Mouse (Mus musculus) urinary bladder, postnatal 25 days (tissue): Measurements from ENCODE around the gene Ankrd40.

ENCODE experiments used
- DNase-seq: peaks from one replicate; pipeline ENCODE4 v3.0.0; 2022; ENCODE audit warnings: low spot score

Ankrd40 gene

DNA sequence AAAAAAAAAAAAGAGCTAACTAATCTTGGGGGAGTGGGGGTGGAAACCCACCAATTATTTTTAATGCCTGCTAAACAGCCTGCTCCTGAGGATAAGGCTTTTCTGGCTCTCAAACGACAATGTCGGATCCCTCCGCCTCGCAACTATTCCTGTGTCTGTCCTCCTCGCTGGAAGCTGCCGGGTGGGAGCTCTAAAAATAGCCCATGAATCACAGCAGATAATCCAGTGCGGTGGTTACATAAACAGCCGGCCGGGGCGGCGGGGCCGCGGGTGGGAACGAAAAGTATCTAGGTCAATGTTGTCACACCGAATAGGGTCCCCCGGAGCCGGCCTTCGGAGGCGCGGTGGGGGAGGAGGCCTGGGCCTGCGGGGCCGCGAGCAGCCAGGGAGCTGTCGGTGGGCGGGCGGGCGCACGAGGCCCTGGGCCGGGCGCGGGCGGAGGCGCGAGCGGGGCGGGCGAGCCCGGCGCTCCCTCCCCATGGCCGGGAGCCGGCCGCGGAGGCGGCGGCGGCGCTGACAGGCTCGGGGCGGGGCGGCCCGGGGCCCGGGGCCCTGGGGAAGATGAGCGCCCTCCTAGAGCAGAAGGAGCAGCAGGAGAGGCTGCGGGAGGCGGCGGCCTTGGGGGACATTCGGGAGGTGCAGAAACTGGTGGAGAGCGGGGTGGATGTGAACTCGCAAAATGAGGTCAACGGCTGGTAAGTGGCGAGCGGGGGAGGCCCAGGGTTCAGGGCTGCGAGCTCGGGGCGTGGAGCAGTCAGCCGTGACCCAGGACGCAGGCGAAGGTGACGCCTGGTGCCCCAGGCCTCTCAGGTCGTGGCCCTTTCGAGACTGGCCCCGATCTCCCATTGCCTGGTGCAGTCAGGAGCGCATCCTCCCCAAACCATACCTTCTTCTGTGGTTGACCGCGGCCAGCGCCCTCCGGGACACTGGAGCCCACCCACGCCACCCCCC is at the start of gene Ankrd40:
TSS of gene Ankrd40 (plus strand) at position 309 of the 951 bp plus-strand sequence.
- peak; percentile 87 for DNase-seq

DNA sequence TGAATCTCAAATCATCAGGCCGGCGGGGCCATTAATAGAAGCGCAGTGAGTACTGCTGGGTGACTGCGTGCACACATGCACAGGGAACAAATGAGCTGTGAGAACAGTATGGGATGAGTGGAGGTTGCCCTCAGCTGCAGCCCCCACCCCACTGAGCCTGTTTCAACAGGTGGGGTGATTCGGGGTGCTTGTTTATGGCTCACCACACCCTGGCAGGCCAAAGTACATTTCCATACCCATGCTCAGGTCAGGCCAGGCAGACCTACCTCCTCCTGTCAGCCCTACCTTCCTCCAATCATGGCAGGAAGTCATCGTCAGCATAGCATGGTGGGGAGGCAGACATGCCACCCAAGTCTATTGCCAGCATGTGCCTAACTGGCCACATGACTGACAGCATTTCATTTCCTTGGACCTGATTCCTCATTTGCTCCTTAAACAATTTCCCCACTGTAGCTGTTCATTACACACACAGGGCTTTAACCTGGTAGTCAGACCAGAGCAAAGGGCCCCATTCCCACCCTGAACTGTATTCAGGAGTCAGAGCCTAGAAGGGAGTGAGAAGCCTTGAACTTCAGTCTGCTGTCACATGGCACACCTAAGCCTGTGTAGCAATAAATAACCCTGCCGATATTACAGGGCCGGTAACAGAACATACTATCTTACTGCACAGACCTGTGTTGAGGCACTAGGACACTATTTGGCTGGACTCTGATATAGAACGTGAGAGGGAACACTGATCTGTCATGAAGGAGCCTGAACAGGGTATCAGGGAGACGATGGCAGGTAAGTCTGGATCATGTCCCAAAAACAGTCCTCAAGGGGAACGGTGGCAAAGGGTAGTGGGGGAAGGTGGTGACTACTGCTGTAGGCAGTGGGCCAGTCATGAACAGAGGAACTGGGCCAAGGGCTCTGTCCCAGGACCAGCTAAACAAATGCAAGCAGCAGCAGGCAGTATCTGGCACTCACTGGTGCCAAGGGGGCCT is 46.3 kb upstream of the Ankrd40 start, which contains the start of gene Gm21885:
TSS of gene Gm21885 (plus strand) at position 675 of the 983 bp plus-strand sequence.
- DNase-seq = no peak

DNA sequence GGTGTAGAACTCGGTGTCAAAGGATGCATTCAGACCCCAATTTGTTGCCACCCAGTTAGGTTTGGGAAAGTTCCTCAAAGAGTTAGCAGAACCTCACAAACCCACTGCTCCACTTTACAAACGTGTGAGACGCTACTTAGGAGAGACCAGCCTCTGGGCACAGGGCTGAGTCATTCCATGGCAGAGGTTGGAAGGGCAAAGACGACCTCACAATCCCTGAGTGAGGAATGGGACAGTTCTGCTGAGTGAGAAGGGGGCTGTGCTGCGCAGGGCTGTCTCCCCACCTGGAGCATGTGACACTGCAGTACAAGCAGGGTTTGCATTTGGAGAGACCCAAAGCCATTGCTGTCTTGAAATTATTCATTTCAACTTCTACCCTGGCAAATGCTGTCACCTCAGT is 45.5 kb upstream of the Ankrd40 start:
- DNase-seq = no peak

DNA sequence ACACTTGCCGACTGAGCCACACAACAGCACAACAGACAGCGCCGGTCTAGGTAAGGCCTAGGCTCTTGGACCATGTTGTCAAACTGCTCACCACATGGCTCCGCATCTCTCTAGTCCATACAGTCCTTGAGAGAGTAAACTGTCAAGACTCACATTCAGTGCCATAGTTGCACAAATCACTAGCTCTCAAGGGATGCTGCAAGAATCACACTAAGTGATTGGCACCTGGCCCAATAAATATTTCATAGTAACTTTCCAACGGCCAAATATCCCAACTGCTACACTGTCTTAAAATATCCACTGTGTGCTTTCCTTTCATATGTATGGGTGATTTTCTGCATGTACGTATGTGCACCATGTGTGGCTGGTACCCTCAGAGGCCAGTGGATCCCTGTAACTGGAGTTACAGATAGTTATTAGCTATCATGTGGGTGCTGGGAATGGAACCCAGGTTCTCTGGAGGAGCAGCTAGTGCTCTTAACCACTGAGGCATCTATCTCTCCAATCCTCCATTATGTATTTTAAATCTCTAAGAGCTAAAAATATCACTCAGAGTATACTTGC is 44.2 kb upstream of the Ankrd40 start:
- DNase-seq = no peak

DNA sequence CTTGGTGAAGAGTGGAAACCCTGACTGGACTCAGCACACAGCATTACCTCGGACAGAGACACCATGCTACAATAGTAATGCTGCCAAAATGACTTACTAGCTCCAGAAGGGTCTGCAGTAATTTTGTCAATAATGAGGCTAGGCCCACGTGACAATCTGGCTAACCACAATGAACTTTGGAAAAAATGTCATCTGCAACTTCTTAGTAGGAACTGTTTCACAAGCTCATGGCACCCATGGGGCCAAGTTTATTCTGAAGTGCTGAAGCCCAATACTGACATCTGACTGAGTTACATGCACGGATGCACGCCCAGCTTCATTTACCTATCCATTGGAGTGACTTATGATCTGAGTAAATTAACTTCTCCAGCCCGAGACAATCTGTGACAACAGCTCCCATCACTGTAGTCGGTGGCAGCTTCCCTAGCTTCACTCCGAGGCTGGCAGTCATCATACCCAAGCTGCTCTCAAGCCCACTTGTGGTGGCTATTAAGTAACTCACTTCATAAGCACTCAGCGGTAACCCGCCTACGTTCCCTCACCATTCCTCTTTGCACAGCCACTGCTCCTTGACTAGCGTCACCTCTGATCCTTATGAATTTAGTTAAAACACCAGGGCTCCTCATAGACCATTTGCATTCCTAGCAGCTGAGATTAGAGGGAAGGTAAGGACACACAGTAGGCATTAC is 41.8 kb upstream of the Ankrd40 start:
- DNase-seq = no peak

DNA sequence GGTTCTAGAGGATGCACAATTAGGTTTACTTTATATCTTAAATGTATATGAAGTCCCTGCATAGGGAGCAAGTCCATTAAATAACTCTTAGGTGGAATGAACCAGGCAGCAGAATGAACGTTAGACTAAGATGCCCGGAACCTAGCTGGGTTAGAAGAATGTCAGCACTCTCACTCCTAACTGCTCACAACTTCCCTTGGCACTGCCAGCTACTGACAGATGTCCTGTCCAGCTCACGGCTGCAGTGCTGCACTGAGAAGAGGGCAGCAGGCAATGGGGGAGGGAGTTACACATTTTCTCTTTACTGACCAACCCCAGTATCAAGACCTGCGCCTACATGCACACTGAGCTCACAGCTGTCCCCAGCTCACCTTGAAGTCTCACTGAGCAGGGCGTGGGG is 40.7 kb upstream of the Ankrd40 start:
- DNase-seq = no peak

DNA sequence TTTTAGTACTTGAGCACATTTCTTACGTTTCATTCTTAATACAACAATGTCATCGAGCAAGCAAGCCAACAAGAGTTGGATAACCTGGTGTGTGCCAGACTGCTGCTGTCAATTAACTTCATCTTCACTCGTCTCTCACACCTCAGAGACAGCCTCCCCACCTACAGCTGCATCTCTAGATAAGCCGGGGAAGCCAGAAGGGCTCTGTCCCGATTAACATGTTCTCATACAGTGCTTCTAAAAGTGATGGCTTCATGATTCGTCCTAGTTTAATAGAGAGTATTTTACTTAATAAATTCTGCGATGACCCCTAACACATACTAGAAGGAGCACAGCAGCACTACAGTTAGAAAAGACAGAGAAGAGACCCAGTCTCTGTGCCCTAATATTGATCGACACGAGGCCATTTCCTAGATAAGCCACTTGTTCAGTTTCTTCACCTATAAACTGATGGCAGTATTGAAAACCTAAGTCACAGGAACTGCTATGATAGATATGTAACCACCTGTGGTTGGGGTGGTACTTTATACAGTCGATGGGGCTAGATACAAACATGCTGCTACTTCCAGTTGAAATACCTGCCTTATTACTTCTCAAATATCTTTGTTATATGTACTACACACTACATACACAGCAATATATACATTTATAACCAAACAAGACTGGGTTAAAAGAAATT is 37.6 kb upstream of the Ankrd40 start:
- no peak for DNase-seq

DNA sequence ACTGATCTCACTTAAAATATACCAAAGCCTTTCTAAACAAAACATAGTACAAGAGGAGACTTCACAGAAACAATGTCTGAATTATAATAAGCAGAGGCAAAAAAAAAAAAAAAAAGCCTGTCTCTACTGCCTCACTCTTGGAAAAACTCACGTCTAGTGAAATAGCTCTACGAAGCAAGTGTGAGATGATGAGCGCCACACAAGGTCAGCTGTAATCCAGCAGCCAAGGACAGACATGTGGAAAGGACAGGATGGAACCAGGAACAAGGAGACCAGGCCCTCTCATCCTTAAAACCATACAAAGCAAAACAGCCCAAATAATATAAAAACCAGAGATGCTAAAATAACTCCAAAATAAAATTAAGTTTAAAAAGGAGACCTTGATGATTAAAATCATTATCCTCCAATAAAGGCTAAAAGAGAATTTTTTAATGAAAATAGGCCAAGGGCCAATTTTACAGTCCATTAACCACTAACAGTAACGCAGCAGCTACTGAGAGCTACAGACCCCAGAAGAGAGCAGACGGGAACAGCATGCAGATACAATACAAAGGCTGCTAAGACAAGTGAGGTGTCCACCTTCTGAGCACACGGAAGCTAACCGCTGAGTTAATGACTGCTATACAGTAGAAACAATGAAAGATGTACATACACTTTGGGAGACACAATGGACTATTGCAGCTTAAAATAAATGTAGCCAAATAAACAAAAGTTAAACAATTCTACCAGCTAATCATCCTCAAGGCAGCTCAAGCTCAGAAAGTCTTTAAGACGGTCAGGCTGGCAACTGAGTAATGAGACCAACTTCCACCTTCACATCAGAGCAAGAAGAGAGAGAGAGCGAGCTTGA is 32.6 kb upstream of the Ankrd40 start:
- no peak for DNase-seq

DNA sequence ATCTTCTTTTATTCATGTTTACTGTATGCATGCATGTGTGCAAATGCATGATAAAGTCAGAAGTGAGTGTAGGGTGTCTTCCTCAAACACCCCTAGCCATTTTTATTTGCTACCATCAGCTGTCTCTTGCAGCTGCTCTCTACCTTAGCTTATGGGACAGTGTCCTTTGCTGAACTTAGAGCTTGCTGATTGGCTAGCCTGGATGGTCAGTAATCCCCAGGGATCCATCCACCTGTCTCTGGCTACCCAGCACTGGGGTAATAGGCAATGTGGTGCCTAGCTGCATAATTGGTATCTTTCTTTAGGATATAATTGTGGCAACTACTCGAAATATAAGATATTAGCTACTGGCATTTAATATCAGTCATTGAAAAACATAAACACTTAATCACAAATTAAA is 15.1 kb upstream of the Ankrd40 start:
- no peak for DNase-seq

DNA sequence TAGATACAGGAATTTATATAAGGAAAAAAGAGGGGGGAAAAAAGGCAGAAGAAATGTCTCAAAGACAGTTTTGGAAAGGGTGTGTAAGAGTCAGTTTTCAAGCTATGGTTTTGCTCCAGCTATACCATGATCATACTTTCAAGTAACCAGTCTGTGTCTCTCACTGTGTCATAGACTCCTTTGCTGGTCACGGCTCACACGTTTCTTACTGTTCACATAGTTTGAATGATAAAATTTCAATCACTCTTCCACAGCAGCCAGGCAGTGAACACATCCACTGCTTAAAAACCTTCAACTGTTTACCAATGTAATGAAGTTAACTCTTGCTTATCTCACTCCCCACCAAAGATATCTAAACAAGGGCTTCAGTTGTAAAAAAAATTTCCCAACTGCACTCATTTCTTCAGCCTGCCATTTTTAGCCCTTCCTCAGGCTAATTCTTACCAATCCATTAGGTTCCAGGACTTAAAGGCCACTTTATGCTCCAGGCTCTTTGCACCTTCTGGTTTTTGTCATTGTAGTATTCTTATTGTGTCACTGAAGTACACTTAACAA is 13.6 kb upstream of the Ankrd40 start:
- no peak for DNase-seq

DNA sequence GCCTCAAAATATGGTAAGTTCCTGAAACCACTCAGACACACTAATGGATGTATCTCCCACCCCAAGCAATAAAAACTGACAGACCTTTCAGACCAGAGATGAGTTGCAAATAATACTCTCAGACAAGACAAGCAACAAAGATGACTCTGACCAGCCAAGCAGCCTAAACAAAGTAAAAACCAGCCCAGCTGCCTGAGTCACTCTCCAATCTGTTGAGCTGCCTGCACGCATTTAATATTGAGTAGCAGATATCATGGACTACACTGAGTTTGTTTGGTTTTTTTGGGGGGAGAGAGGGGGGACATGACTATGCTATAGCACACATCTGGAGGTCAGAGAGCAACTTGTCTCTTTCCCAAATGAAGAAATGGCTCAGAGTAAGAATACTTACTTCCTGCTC is 12.5 kb upstream of the Ankrd40 start:
- no peak for DNase-seq

DNA sequence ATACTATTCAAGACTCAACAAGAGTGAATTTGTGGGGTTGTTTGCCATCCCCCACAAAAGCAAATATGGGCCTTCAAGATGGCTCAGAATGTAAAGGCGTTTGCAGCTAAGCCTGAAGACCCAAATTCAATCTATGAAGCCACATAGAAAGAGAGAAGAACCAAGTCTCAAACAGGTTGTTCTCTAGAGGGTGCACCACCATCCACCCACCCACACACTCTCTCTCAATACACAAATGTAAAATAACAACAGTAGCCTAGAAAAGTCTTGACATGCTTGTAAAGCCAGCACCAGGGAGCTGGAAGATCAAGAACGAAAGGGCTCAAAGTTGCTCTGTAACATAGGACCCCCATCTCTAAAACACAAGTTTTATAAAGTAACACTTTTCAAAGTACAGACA is 11.3 kb upstream of the Ankrd40 start:
- no peak for DNase-seq

DNA sequence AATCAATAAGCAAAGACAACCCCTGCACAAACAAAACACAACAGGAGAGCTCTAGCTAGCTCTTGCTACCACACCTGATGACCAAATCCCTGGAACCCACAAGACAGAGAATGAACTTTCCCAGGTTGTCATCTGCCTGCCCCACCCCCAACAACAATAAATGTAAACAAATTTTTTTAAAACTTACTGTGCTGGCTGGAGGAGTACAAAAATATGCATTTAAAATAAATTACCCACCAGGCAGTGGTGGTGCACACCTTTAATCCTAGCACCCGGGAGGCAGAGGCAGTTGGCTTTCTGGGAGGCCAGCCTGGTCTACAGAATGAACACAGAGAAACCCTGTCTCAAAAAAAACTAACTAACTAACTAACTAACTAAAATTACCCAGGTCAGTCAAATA is 10.8 kb upstream of the Ankrd40 start:
- no peak for DNase-seq

DNA sequence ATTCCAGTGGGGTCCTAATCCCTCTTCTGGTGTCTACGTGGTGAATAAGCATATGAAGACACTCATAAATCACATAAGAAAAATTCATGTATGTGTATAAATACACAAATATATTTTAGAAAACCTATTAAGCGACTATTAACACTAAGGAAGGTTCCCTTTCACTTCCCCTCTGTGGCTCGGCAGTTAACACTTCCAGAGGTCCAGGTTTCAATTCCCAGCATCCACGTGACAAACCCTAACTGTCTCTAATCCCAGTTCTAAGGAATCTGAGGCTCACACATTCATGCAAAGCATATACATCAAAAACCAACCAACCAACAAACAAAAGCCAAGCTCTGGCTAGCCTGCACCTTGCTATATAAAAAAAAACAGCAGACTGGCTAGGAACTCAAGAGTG is 10.3 kb upstream of the Ankrd40 start:
- no peak for DNase-seq

DNA sequence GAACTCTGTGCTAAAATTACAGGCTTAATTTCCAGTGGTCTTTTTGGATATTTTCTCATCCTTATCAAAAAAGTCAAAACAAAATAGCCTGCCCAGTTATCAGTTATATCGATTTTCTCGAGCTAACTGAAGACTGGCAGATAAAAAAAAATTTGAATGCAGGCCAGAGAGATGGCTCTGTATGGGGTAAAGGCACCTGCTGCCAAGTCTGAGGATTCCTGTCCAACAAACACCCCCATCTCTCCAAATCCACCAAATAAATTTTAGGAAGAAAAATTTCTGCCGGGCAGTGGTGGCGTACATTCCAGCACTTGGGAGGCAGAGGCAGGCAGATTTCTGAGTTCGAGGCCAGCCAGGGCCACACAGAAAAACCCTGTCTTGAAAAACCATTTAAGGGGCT is 9.7 kb upstream of the Ankrd40 start:
- no peak for DNase-seq

DNA sequence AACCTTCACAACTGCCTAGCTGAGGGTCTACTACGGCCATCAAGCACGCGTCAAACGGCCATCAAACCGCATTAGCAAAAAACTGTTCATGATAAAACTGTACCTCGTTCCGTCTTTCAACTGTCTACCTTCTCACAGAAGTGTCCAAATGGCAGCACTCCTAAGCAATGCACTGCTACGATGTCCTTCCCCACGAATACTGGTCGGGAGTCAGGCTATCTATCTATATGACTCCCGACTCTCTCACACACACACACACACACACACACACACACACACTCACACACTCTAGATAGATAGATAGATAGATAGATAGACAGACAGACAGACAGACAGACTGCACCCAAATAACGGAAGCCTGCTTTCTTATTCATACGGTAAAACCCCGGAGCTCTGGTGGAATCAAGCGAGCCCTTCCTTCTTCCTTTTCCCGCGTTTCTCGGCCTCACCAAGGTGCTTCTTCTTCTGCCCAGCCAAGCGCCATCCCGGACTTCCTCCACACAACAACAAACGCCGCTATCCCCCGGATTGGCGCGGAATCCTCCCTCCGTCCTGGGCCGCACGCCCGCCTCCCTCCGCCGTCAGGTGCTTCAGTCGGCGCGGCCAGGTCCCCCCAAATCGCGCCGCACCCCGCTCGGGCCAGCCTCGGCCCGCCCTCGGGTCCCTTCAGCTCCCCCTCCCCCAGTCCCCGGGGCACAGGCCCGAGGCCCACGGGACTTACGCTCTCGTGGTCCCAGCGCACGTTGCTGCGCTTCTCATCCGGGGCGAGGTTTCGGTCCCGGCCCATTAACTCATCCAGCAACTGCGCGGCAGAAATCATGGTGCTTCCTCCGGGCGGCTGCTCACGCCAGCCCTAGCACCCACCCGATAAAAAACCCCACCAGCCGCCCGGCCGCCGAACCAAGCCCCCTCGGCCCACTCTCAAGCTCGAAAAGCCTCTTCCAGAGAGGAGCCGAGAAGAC is 6.6 kb upstream of the Ankrd40 start:
- no peak for DNase-seq

DNA sequence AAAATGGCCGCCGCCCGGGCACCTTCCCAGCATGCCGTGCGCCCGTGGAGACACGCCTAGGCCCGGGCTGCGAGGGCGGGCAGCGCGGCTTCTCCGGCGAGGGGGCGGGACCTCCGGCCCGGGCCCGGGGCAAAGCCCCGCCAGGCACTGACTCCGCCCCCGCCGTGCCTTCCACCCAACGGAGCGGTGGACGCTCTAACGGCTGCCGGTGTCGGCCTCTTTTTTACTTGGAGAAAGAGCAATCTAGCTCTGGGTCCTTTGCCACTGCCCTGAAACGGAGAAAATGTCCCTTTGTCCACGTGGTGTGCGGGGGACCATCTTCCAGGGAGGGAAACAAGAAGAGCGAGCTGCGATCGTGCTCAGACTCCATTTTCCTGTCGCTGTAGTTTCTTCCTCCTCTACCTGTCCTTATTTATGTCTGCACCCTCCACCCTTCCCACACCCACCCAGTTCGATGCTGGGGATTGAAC is 5.8 kb upstream of the Ankrd40 start, which contains the start of gene Luc7l3:
TSS of gene Luc7l3 (minus strand) at position 58 of the 470 bp plus-strand sequence.
- peak; percentile 94 for DNase-seq

DNA sequence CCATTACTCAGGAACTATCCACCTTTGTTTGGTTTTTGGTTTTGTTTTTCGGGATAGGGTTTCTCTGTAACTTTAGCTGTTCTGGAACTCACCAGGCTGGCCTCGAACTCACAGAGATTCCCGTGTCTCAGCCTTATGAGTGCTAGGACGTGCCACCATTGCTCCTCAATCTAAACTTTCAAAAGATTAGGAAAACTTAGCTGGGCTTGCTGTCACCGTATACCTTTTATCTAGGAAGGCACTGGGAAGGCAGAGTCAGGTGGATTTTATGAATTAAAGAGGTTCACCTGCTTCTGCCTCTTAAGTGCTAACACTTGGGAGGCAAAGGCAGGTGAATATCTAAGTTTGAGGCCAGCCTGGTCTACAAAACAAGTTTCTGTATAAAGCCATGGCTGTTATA is 5.2 kb upstream of the Ankrd40 start:
- DNase-seq = no peak
